Mouse (Mus musculus) megakaryocyte, embryonic 14.5 days (primary cell): ENCODE measurements around the gene Col20a1. TPM values are rescaled to one million over a fixed set of nuclear protein-coding genes. Genes with fewer than 3 reads are reported as not detected.

ENCODE experiments used
- H3K27me3 ChIP-seq: replicated peaks from 2 replicates; pipeline ENCODE3; 2012; ENCODE audit warnings: inconsistent platforms
- H3K36me3 ChIP-seq: replicated peaks from 2 replicates; pipeline ENCODE3; 2012; ENCODE audit warnings: low read length, inconsistent platforms, mixed read lengths
- H3K4me1 ChIP-seq: 2 replicates; pipeline ENCODE4 v1.6.1; 2012; ENCODE audit warnings: inconsistent platforms
- H3K4me3 ChIP-seq: replicated peaks from 2 replicates; pipeline ENCODE3; 2012; ENCODE audit warnings: moderate library complexity, mild to moderate bottlenecking, inconsistent platforms
- H3K9me3 ChIP-seq: 2 replicates; pipeline ENCODE4 v1.6.1; 2012; ENCODE audit warnings: inconsistent platforms
- FLI1 ChIP-seq: IDR thresholded peaks from 2 replicates; pipeline ENCODE4 v1.6.1; 2012; ENCODE audit warnings: low read length, inconsistent platforms, mixed read lengths
- GATA1 ChIP-seq: IDR thresholded peaks from 3 replicates; pipeline ENCODE4 v1.6.1; 2012; ENCODE audit warnings: mixed read lengths, low read length, inconsistent platforms, borderline replicate concordance
- polyA plus RNA-seq: library from polyadenylated mRNA; stranded (reverse); fragments of >175 nt; gene quantifications from 2 replicates; pipeline ENCODE4 v1.2.3, GENCODE M21; 2012; ENCODE audit warnings: low replicate concordance; ENCODE audit not compliant: insufficient read depth

Col20a1 gene
- polyA plus RNA-seq, 1 experiment: 3.0 TPM

- Histone ChIP-seq H3K4me3 (no peak overlapping the region), H3K36me3 (peaks cover 22% of the 10 kb centered on the region), H3K27me3 (no peaks in the 10 kb centered on the region), H3K4me1 (peaks cover 4% of the 10 kb centered on the region), H3K9me3 (no peaks in the 10 kb centered on the region)
- no peak for TF ChIP-seq FLI1
- no peak for TF ChIP-seq GATA1
Measured at GRCm38 (mm10) chr2:180988948-180989347, 2.6 kb downstream of the Col20a1 start.

GRCm38 (mm10) chr2:180990347-180990746 is 4.0 kb downstream of the Col20a1 start:
- Histone ChIP-seq H3K36me3 (peaks cover 9% of the 10 kb centered on the region), H3K27me3 (peaks cover 5% of the 10 kb centered on the region), H3K4me3 (no peak overlapping the region), H3K4me1 (no peaks in the 10 kb centered on the region), H3K9me3 (no peaks in the 10 kb centered on the region)
- TF ChIP-seq FLI1 (no peak), GATA1 (no peak)

GRCm38 (mm10) chr2:180994360-180994759 is 8.0 kb downstream of the Col20a1 start:
- TF ChIP-seq FLI1: no peak
- TF ChIP-seq GATA1: no peak
- Histone ChIP-seq H3K9me3 (no peaks in the 10 kb centered on the region), H3K27me3 (peaks cover 29% of the 10 kb centered on the region), H3K36me3 (peaks cover 4% of the 10 kb centered on the region), H3K4me1 (no peaks in the 10 kb centered on the region), H3K4me3 (no peak overlapping the region)

DNA sequence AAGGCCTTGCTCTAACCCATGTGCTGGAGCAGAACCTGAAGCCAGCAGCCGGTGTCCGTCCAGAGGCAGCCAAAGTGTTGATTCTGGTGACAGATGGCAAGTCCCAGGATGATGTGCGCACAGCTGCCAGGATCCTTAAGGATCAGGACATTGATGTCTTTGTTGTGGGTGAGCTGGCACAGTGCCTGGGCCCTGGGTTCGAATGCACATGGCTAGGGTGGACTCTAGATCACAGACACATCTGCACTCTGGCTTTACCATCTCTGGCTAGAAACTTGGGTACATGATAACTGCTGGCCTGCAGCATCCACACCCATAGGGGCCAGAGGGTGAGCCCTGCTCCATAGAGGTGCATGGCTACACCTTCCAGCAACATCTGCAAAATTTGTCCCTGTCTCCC is 9.1 kb downstream of the Col20a1 start:
- H3K4me3 ChIP-seq: no peak overlapping the region
- H3K27me3 ChIP-seq: peaks cover 39% of the 10 kb centered on the region
- peaks cover 4% of the 10 kb centered on the region for H3K36me3 ChIP-seq
- no peaks in the 10 kb centered on the region for H3K9me3 ChIP-seq
- no peak for TF ChIP-seq GATA1
- no peaks in the 10 kb centered on the region for H3K4me1 ChIP-seq

DNA sequence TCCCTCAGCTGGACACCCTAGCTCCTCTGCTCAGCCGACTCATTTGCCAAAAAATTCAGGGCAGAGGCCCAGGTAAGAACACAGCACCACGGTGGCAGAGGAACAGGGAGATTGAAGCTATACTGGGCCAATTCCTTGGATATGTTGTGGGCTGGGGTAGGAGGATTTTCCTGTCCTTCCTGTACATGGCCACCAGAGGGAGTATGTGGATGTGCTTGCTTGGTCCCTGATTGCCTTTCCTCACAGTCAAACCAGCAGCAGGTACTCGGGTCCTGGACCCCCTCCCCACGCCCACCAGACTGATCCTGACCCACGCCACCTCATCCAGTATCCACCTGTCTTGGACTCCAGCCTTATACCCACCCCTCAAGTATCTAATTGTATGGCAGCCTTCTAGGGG is 10.1 kb downstream of the Col20a1 start:
- Histone ChIP-seq H3K4me3 (no peak overlapping the region), H3K27me3 (peaks cover 44% of the 10 kb centered on the region), H3K4me1 (no peaks in the 10 kb centered on the region), H3K9me3 (no peaks in the 10 kb centered on the region), H3K36me3 (peaks cover 4% of the 10 kb centered on the region)
- no peak for TF ChIP-seq FLI1
- TF ChIP-seq GATA1: no peak

- no peaks in the 10 kb centered on the region for H3K4me1 ChIP-seq
- H3K4me3 ChIP-seq: no peak overlapping the region
- H3K27me3 ChIP-seq: peaks cover 48% of the 10 kb centered on the region
- H3K36me3 ChIP-seq: peaks cover 4% of the 10 kb centered on the region
- no peaks in the 10 kb centered on the region for H3K9me3 ChIP-seq
- TF ChIP-seq GATA1: no peak
- TF ChIP-seq FLI1: no peak
Measured at GRCm38 (mm10) chr2:180996905-180997304, 10.6 kb downstream of the Col20a1 start.

DNA sequence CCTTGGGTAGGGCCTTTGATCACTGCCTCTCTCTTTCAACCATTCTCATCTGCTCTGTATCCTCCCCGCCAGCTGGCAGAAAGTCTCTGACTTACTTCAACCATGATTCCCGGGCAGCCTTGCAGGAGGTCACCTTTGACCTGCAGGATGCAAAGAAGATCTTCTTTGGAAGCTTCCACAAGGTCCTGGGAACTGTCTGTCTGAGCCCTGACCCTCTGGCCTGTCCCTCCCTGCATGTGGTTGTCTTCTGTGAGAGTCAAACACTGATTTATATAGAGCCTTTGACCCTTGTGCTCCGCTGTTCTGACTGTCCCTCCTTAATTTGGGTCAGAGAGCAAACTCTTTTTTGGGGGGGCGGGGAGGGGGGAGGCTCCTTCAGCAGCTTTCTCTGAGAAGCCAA is 20.7 kb downstream of the Col20a1 start:
- peaks cover 5% of the 10 kb centered on the region for H3K36me3 ChIP-seq
- H3K27me3 ChIP-seq: peaks cover 61% of the 10 kb centered on the region
- TF ChIP-seq FLI1 (no peak), GATA1 (no peak)
- no peaks in the 10 kb centered on the region for H3K9me3 ChIP-seq
- no peak overlapping the region for H3K4me3 ChIP-seq
- H3K4me1 ChIP-seq: 0 out of 2 replicates have a peak, but pooled peaks cover 5% of the 10 kb centered on the region

GRCm38 (mm10) chr2:181008339-181008738 is 22.0 kb downstream of the Col20a1 start:
- H3K4me1 ChIP-seq: 0 out of 2 replicates have a peak, but pooled peaks cover 5% of the 10 kb centered on the region
- TF ChIP-seq FLI1 (no peak), GATA1 (no peak)
- H3K4me3 ChIP-seq: no peak overlapping the region
- peaks cover 57% of the 10 kb centered on the region for H3K27me3 ChIP-seq
- no peaks in the 10 kb centered on the region for H3K9me3 ChIP-seq
- H3K36me3 ChIP-seq: peaks cover 5% of the 10 kb centered on the region

DNA sequence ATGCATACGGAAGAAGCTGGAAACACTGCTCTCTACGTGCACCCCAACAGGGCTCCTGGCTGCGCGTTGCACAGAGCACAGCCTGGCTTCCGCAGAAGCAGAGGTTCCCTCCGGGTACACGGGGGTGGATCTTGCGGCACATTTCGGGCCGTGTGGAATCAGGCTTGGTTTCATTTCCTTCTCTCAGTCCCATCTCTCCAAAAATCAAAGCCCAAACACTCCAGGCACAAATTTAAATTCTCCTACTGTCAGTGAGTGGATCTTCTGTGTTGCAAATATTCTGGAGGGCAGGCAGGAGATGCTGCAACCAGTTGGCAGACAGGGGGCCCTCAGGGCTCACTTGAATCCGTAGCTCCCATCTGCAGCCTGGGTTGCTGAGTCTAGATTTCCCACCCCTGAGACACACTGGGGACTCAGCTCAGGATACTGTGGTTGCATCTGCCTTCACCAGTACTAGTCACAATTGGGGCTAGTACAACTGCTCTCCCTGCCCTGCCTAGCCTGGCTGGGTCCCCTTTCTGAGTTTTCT is 45.1 kb downstream of the Col20a1 start:
- Histone ChIP-seq H3K27me3 (peaks cover 99% of the 10 kb centered on the region), H3K36me3 (no peaks in the 10 kb centered on the region), H3K9me3 (no peaks in the 10 kb centered on the region), H3K4me3 (no peak overlapping the region), H3K4me1 (no peaks in the 10 kb centered on the region)
- TF ChIP-seq GATA1 (no peak), FLI1 (no peak)

DNA sequence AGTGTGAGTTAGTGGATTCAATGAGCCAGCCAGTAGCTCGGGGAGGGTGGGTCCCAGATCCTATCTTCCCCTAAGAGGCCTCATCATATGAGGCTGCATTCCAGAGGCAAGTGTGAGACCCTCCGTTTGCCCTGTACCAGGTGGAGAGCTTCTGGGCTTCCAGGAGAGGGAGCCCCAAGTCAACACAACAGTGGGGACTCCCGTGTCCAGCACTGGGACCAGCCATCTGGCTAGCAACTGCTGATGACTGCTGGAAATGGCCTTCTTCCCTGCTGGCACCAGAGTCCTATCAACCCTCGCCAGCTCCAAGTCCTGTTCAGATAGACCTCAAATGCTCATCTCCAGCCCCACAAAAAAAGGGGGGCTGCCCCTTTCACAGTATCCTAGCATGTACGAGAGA is 46.1 kb downstream of the Col20a1 start:
- TF ChIP-seq FLI1 (no peak), GATA1 (no peak)
- H3K4me1 ChIP-seq: no peaks in the 10 kb centered on the region
- no peaks in the 10 kb centered on the region for H3K36me3 ChIP-seq
- no peaks in the 10 kb centered on the region for H3K9me3 ChIP-seq
- peaks cover 99% of the 10 kb centered on the region for H3K27me3 ChIP-seq
- H3K4me3 ChIP-seq: no peak overlapping the region

GRCm38 (mm10) chr2:181033310-181033709 is 47.0 kb downstream of the Col20a1 start:
- Histone ChIP-seq H3K27me3 (peaks cover 99% of the 10 kb centered on the region), H3K9me3 (no peaks in the 10 kb centered on the region), H3K36me3 (no peaks in the 10 kb centered on the region), H3K4me1 (no peaks in the 10 kb centered on the region), H3K4me3 (no peak overlapping the region)
- TF ChIP-seq GATA1: no peak
- no peak for TF ChIP-seq FLI1
